Mouse (Mus musculus): ENCODE results near the gene Fv1.
A peak's percentile ranks its signal among the peaks of the same experiment; 100 is the strongest.
"Not testable (repeated sequence)": the region's sequence is repeated elsewhere in the genome, so short reads cannot be mapped to it uniquely, and the experiment has no call there.

Fv1 gene

GRCm38 (mm10) chr4:147868450-147869031, at the start of gene Fv1, which contains the start of gene Miip:
Fv1 (plus strand) TSS chr4:147868979.
Miip (minus strand) TSS chr4:147868816.
- peak; percentile 96 for DNase-seq (ENCODE audit: low read depth)

GRCm38 (mm10) chr4:147819659-147820058, 49.1 kb upstream of the Fv1 start:
- DNase-seq (ENCODE audit: low read depth), result not testable (repeated sequence)

GRCm38 (mm10) chr4:147821414-147821813, 47.4 kb upstream of the Fv1 start:
- DNase-seq (ENCODE audit: low read depth), result not testable (repeated sequence)

- DNase-seq (ENCODE audit: low read depth), result no peak
Measured at GRCm38 (mm10) chr4:147824389-147824788, 44.4 kb upstream of the Fv1 start.

GRCm38 (mm10) chr4:147839282-147839681, 29.5 kb upstream of the Fv1 start:
- not testable (repeated sequence) for DNase-seq (ENCODE audit: low read depth)

- no peak for DNase-seq (ENCODE audit: low read depth)
Measured at GRCm38 (mm10) chr4:147842871-147843270, 25.9 kb upstream of the Fv1 start.

- peak; percentile 81 for DNase-seq (ENCODE audit: low read depth)
Measured at GRCm38 (mm10) chr4:147847614-147848583, 20.9 kb upstream of the Fv1 start, which contains the start of gene Zfp933. Zfp933 (minus strand) TSS chr4:147848366.

- DNase-seq (ENCODE audit: low read depth), result peak; percentile 84
Measured at GRCm38 (mm10) chr4:147848584-147848991, 20.2 kb upstream of the Fv1 start.

GRCm38 (mm10) chr4:147850776-147851175, 18.0 kb upstream of the Fv1 start:
- no peak for DNase-seq (ENCODE audit: low read depth)

GRCm38 (mm10) chr4:147862051-147862450, 6.7 kb upstream of the Fv1 start:
- no peak for DNase-seq (ENCODE audit: low read depth)

GRCm38 (mm10) chr4:147865651-147866050, 3.1 kb upstream of the Fv1 start:
- DNase-seq (ENCODE audit: low read depth), result no peak

- no peak for DNase-seq (ENCODE audit: low read depth)
Measured at GRCm38 (mm10) chr4:147866056-147866455, 2.7 kb upstream of the Fv1 start.

- DNase-seq (ENCODE audit: low read depth), result not testable (repeated sequence)
Measured at GRCm38 (mm10) chr4:147866793-147867192, 2.0 kb upstream of the Fv1 start.

- no peak for DNase-seq (ENCODE audit: low read depth)
Measured at GRCm38 (mm10) chr4:147867563-147868449, 973 bp upstream of the Fv1 start.

- no peak for DNase-seq (ENCODE audit: low read depth)
Measured at GRCm38 (mm10) chr4:147869238-147869637, 459 bp downstream of the Fv1 start.

- DNase-seq (ENCODE audit: low read depth), result no peak
Measured at GRCm38 (mm10) chr4:147875852-147876575, 7.2 kb downstream of the Fv1 start.

GRCm38 (mm10) chr4:147878537-147878936, 9.8 kb downstream of the Fv1 start:
- DNase-seq (ENCODE audit: low read depth), result no peak

- DNase-seq (ENCODE audit: low read depth), result no peak
Measured at GRCm38 (mm10) chr4:147879456-147879855, 10.7 kb downstream of the Fv1 start.

- no peak for DNase-seq (ENCODE audit: low read depth)
Measured at GRCm38 (mm10) chr4:147879865-147880264, 11.1 kb downstream of the Fv1 start.

GRCm38 (mm10) chr4:147881792-147882191, 13.0 kb downstream of the Fv1 start:
- DNase-seq (ENCODE audit: low read depth), result no peak

GRCm38 (mm10) chr4:147883041-147883440, 14.3 kb downstream of the Fv1 start:
- DNase-seq (ENCODE audit: low read depth), result no peak
